Mouse (Mus musculus): Measurements from ENCODE around the gene Isl1. TPM values are rescaled to one million over a fixed set of nuclear protein-coding genes. Genes with fewer than 3 reads are reported as not detected.

The Isl1 gene
- polyA plus RNA-seq, 1 experiment from 2014 or later = 4.6 TPM

- Histone ChIP-seq H3K9me3 (ENCODE audit: control insufficient read depth, low read length) (no peaks in the 10 kb centered on the region), H3K4me3 (ENCODE audit: low read depth, low read length) (no peak overlapping the region), H3K27ac (ENCODE audit: low read depth) (no peak overlapping the region), H3K9ac (ENCODE audit: low read length) (no peak overlapping the region), H3K4me1 (replicated peaks; ENCODE audit: control insufficient read depth, insufficient read depth, low read length) (0 out of 2 replicates have a peak, but pooled peaks cover 5% of the 10 kb centered on the region), H3K27me3 (replicated peaks; ENCODE audit: control insufficient read depth, insufficient read depth, low read length) (no peaks in the 10 kb centered on the region), H3K36me3 (ENCODE audit: control insufficient read depth, insufficient read depth, low read length) (no peaks in the 10 kb centered on the region), H3K4me2 (ENCODE audit: low read length) (no peak overlapping the region)
- ATAC-seq (replicated peaks; ENCODE audit: low FRiP score, low TSS enrichment, low read depth) = no peak
- no peak for DNase-seq (ENCODE audit: low spot score)
- 51% methylated on average over 9 of the region's 9 CpGs for WGBS
Measured at GRCm38 (mm10) chr13:116279207-116279772, 30.2 kb downstream of the Isl1 start.

All from intestine, embryonic 14.5 days (tissue).